Mouse (Mus musculus) hematopoietic multipotent progenitor cell, adult 10-12 weeks (in vitro differentiated cells): ENCODE measurements around the gene Fam45a. TPM values are rescaled to one million over a fixed set of nuclear protein-coding genes. Genes with fewer than 3 reads are reported as not detected.

Experiments
- polyA plus RNA-seq: library from polyadenylated mRNA; stranded (reverse); fragments of >175 nt; gene quantifications from 2 replicates; pipeline ENCODE4 v1.2.3, GENCODE M21; 2012; ENCODE audit warnings: low replicate concordance

Gene Fam45a
- polyA plus RNA-seq: 2.2 and 8.4 TPM in 2 replicates

GRCm38 (mm10) chr19:60811098-60812035, at the start of gene Fam45a:
Gene Fam45a (plus strand): TSS chr19:60811585.

GRCm38 (mm10) chr19:60790551-60791161, 20.7 kb upstream of the Fam45a start, which contains the start of gene Eif3a:
Gene Eif3a (minus strand): TSS chr19:60790658.

DNA sequence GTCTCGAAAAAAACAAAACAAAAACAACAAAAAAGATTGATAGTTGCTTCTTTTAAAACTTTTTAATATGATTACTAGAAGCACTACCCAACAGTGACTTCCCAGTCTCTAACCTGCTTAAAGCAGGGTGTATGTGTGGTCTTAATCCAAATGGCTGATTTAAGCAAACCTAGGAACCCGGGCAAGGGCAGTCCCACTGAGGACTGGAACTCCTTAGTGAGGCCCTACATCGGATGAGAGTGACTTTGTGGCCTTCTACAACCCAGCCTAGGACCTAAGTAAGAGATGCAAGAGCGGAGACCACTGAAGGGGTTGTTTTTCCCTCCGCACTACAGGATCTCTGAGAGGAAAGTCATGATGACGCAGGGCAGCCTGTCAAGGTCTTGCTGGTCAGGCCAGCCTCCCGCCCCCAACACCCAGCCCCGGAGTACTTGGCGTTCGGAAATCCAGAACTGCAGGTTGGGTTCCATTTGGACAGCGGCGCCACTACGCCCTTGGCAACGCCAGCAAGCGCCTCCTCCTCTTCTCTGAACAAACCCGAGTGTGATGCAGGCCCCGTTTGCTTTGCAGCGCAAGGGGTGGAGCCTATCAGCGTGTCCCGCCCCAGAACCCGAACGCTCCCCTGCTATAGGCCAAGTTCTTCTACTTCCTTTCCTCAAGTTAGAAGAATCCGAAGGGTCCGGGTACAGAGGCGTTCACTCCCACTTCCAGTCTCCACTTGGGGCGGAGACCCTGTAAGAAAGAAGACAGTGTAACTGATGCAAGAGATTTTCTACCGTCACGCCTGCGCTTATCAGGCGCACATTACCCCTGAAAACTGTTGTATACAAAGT, 49.7 kb downstream of the Fam45a start, which contains the start of gene Sfxn4:
Gene Sfxn4 (minus strand): TSS at position 612 of the 833 bp plus-strand sequence.

DNA sequence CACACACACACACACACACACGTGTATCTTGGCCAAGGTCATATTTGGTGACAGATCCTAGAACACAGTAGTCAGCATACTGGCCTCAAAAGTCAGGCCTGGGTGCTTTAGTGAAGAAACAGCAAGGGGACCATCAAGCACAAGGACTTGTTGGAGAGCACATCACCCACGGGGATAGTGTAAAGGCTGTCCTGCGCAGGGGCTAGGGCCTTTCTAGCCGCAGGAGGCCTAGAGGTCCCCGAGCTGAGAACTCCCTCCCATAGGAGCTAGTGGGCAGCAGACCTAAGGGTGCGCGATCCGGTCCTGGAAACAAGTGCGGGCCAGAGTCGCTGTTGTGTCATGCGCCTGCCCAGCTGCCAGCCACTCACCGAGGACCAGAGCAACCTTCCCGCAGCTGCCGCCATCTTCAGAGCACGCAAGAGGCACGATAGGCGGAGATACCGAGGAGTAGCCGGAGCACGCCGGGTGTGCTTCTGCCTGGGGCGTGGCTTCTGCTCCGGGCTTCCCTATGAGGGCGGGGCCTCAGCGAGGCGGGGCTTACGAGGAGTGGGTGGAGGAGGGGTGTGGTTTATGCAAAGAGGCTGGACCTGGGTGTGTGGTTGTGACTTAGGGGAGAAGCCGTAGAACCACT, 62.8 kb downstream of the Fam45a start, which contains the start of gene Prdx3:
Gene Prdx3 (minus strand): TSS at position 493 of the 631 bp plus-strand sequence.

Other genes starting within 250 kb of the Fam45a start
- gene Cacul1, start 230.6 kb upstream of the Fam45a start, polyA plus RNA-seq: 37.3 and 72.6 TPM in 2 replicates
- 3.0 and 5.0 TPM in 2 replicates for gene Nanos1, start 55.6 kb upstream of the Fam45a start, polyA plus RNA-seq
- gene Eif3a, start 20.9 kb upstream of the Fam45a start, polyA plus RNA-seq: 35.8 and 54.3 TPM in 2 replicates
- gene Sfxn4, start 49.9 kb downstream of the Fam45a start, polyA plus RNA-seq: 0.08 and 0.12 TPM in 2 replicates
- gene Prdx3, start 63.0 kb downstream of the Fam45a start, polyA plus RNA-seq: 5.0 and 7.2 TPM in 2 replicates
- gene Grk5, start 78.2 kb downstream of the Fam45a start, polyA plus RNA-seq: 2.2 and 4.9 TPM in 2 replicates